Mouse (Mus musculus) embryonic facial prominence, embryonic 15.5 days (tissue): Measurements from ENCODE around the gene Cxcr5. TPM values are rescaled to one million over a fixed set of nuclear protein-coding genes. Genes with fewer than 3 reads are reported as not detected.
A peak's percentile ranks its signal among the peaks of the same experiment; 100 is the strongest.

Experiments
- ATAC-seq: fragments of 200-750 bp; cut with Nextera tagmentation; 2 replicates; pipeline ENCODE4 v1.8.0; 2017; ENCODE audit warnings: low read depth, moderate TSS enrichment; ENCODE audit not compliant: insufficient number of reproducible peaks, low FRiP score, low TSS enrichment
- H3K27ac ChIP-seq: fragments of 300-500 bp; sonication (generic); replicated peaks from 2 replicates; pipeline ENCODE4 v1.5.1; 2015; ENCODE audit warnings: mild to moderate bottlenecking, inconsistent platforms
- H3K27me3 ChIP-seq: fragments of 300-500 bp; sonication (generic); 2 replicates; pipeline ENCODE4 v1.6.1; 2015; ENCODE audit warnings: inconsistent platforms
- H3K36me3 ChIP-seq: fragments of 300-500 bp; sonication (generic); 2 replicates; pipeline ENCODE4 v1.6.1; 2015; ENCODE audit warnings: mild to moderate bottlenecking, inconsistent platforms
- H3K4me1 ChIP-seq: fragments of 300-500 bp; sonication (generic); 2 replicates; pipeline ENCODE4 v1.6.1; 2015; ENCODE audit warnings: inconsistent platforms
- H3K4me2 ChIP-seq: fragments of 300-500 bp; sonication (generic); replicated peaks from 2 replicates; pipeline ENCODE4 v1.6.1; 2015; ENCODE audit warnings: mild to moderate bottlenecking, inconsistent platforms
- H3K4me3 ChIP-seq: fragments of 300-500 bp; sonication (generic); replicated peaks from 2 replicates; pipeline ENCODE4 v1.5.1; 2015; ENCODE audit warnings: mild to moderate bottlenecking, inconsistent platforms
- H3K9ac ChIP-seq: fragments of 300-500 bp; sonication (generic); 2 replicates; pipeline ENCODE4 v1.6.1; 2015; ENCODE audit warnings: inconsistent platforms
- H3K9me3 ChIP-seq: fragments of 300-500 bp; sonication (generic); replicated peaks from 2 replicates; pipeline ENCODE4 v1.6.1; 2016; ENCODE audit warnings: inconsistent platforms
- WGBS: fragments of 180-500 bp; shearing (Covaris S2); methylation state at CpG from one replicate; pipeline ENCODE4 v1.1.7; 2015; 5-methylcytosine and 5-hydroxymethylcytosine counted together
- polyA plus RNA-seq: library from polyadenylated mRNA; unstranded; fragments of >200 nt; fragmentation: Nextera tagmentation; extraction: Ambion mirVana; gene quantifications from 2 replicates; pipeline ENCODE4 v1.2.1, GENCODE M21; 2015

The Cxcr5 gene
- polyA plus RNA-seq, 1 experiment from 2014 or later = 0.29 TPM

DNA sequence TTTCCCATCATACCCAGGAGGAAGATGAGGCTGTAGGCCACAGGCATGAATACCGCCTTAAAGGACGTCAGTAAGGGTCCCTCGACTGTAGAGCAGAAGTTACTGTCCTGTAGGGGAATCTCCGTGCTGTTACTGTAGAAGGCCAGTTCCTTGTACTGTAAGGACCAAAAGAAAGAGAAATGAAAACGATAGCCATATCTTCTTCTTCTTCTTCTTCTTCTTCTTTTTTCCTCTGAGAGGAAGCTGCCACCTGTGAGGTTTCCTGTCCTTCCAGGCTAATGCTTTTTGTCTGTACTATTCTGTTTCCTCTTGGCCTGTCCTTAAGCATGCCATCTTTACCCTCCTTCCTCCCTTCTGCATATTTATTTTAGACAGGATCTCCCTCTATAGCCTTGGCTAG lies 47.5 kb downstream of the Cxcr5 start:
- peaks cover 43% of the 10 kb centered on the region for H3K4me1 ChIP-seq
- no peak overlapping the region for H3K9ac ChIP-seq
- H3K4me2 ChIP-seq = no peak overlapping the region
- no peak overlapping the region for H3K27ac ChIP-seq
- H3K27me3 ChIP-seq = no peaks in the 10 kb centered on the region
- H3K36me3 ChIP-seq = peaks cover 2% of the 10 kb centered on the region; the same call in 1 of the 2 replicates
- no peak overlapping the region for H3K4me3 ChIP-seq
- WGBS = 90% methylated on average over 5 of the region's 5 CpGs
- ATAC-seq = no peak
- no peaks in the 10 kb centered on the region for H3K9me3 ChIP-seq

DNA sequence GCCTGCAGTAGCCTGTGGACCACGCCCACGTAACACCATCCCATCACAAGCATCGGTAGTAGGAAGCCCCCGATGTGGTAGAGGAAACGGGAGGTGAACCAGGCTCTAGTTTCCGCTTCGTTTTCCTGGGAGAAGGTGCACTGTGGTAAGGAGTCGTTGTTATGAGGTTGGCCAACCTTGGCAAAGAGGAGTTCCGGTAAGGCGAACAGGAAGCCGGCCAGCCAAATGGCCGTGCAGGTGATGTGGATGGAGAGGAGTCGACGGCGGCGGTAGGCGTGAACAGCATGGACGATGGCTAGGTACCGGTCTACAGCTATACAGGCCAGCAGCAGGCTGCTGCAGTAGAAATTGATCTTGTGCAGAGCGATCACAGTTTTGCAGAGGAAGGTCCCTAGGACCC lies 48.1 kb downstream of the Cxcr5 start:
- Histone ChIP-seq H3K27me3 (no peaks in the 10 kb centered on the region), H3K9me3 (no peaks in the 10 kb centered on the region), H3K4me2 (no peak overlapping the region), H3K27ac (no peak overlapping the region), H3K36me3 (peaks cover 8% of the 10 kb centered on the region), H3K9ac (no peak overlapping the region), H3K4me1 (peaks cover 49% of the 10 kb centered on the region), H3K4me3 (no peak overlapping the region)
- 78% methylated on average over 20 of the region's 20 CpGs for WGBS
- ATAC-seq = no peak

DNA sequence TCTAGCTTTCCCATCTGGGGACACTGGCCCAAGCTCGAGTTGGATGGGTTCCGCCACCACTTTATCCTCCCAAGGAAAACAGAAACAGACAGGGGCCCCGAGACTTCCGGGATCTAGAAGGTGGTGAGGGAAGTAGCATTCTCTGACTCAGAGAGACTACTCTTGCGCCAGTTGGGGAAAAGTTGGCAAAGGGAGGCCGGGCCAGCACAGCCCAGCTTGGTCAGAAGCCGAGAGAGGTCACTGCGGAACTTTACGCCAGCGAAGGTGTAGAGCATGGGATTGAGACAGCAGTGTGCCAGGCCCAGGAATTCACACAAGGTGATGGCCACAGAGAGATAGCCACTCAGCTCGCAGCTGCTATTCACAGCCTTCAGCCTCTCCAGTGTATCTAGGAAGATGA lies 48.6 kb downstream of the Cxcr5 start:
- 82% methylated on average over 11 of the region's 11 CpGs for WGBS
- Histone ChIP-seq H3K4me3 (no peak overlapping the region), H3K4me2 (no peak overlapping the region), H3K27ac (peak overlapping the region; percentile 68), H3K9ac (no peak overlapping the region), H3K4me1 (peaks cover 53% of the 10 kb centered on the region), H3K9me3 (no peaks in the 10 kb centered on the region), H3K27me3 (no peaks in the 10 kb centered on the region), H3K36me3 (peaks cover 12% of the 10 kb centered on the region)
- ATAC-seq = no peak

DNA sequence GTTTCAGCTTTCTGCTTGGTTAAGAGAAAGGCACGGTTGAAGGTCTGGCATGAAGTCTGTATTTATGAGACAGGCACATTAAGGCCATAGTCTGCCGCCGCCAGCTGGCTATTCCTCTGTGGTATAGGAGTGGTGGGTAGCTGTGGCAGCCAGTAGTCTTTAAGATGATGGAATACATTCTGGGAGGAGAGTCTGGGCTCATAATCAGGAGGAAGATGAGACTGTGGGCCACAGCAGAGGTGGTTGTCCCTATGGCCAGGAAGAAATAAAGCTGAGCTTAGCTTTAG lies 49.0 kb downstream of the Cxcr5 start:
- H3K27ac ChIP-seq = peak overlapping the region; percentile 68
- H3K4me1 ChIP-seq = peaks cover 56% of the 10 kb centered on the region
- H3K27me3 ChIP-seq = no peaks in the 10 kb centered on the region
- no peak overlapping the region for H3K4me3 ChIP-seq
- peaks cover 17% of the 10 kb centered on the region for H3K36me3 ChIP-seq
- no peak overlapping the region for H3K9ac ChIP-seq
- ATAC-seq = no peak
- no peak overlapping the region for H3K4me2 ChIP-seq
- WGBS = 47% methylated on average over 3 of the region's 3 CpGs
- no peaks in the 10 kb centered on the region for H3K9me3 ChIP-seq

DNA sequence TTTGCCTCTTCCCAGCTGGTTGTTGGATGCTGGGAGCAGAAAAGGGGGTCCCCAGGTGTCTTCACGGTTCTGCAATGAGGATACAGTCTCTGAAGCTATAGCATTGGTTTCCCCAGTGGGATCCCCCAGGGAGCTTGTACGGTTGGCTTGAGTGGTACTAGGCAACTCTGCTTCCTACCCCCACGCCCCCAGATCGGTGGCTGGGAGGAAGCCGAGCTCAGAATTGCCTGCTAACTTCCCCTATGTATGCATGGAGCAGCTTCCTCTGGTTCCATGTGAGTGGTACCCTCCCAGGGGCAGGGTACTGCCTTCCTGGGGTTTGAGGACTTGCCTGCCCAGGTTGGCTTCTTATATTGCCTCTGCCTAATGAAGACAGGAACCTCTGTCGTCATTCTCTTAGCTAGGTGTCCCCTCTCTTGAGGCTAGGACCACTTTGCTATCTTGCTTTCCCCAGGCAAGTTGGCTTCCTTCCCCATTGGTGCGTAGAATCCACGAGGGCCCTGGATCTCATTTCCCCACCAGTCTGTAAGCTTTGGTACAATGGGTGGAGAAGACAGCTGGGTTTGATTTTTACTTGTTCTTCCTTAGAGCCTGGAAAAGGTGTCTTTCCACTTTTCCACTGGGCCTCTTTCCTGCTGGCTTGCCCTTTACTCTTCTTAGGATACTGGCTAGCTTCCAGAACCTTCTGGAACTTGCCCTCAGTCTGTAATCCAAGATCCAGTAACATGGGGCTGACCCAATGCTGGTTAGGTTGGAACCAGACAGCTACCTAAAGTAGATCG lies 49.6 kb downstream of the Cxcr5 start:
- H3K9me3 ChIP-seq = no peaks in the 10 kb centered on the region
- 41% methylated on average over 9 of the region's 9 CpGs for WGBS
- H3K27me3 ChIP-seq = no peaks in the 10 kb centered on the region
- H3K4me3 ChIP-seq = no peak overlapping the region
- H3K4me2 ChIP-seq = no peak overlapping the region
- no peak for ATAC-seq
- peak overlapping the region; percentile 68 for H3K27ac ChIP-seq
- no peak overlapping the region for H3K9ac ChIP-seq
- H3K4me1 ChIP-seq = peaks cover 57% of the 10 kb centered on the region
- H3K36me3 ChIP-seq = peaks cover 22% of the 10 kb centered on the region

DNA sequence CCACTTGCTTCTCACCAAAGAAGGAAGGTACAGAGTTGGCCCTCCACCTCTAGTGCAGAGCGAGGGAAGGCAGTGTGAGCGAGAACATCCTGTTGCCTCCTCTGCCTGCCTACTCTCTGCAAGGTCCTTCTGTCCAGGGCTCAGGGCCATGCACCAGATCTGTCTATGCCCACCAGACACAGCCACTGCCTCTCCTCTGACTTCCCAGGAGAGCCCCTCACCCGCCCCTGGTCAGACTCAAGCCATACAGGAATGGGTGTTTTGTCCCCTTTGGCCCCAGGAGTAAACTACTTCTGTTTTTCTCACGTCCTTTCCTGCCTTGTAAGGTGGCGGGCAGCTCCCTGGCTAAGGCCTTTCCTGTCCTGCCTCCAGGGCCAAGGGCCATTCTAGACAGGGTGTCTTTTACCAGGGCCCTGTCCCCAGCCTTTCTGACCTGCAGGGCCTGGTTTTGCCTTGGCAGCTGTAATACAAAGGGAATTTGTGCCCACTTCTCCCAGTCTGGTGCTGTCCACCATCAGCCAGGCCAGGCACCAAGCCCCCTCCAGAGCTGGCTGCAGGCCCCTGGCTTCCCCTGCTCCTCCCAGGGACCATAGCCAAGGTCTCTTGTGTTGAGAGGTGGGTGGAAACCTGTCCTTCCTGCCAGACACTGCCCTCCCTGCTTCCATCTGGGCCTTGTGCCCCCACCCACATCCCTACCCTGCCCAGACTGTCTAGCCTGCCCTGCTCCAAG lies 50.6 kb downstream of the Cxcr5 start:
- peak overlapping the region; percentile 82 for H3K27ac ChIP-seq
- H3K36me3 ChIP-seq = peaks cover 33% of the 10 kb centered on the region
- H3K4me3 ChIP-seq = no peak overlapping the region
- H3K4me2 ChIP-seq = no peak overlapping the region
- ATAC-seq = no peak
- H3K9ac ChIP-seq = no peak overlapping the region
- no peaks in the 10 kb centered on the region for H3K27me3 ChIP-seq
- WGBS = 61% methylated on average over 5 of the region's 5 CpGs
- peaks cover 58% of the 10 kb centered on the region for H3K4me1 ChIP-seq
- H3K9me3 ChIP-seq = no peaks in the 10 kb centered on the region

DNA sequence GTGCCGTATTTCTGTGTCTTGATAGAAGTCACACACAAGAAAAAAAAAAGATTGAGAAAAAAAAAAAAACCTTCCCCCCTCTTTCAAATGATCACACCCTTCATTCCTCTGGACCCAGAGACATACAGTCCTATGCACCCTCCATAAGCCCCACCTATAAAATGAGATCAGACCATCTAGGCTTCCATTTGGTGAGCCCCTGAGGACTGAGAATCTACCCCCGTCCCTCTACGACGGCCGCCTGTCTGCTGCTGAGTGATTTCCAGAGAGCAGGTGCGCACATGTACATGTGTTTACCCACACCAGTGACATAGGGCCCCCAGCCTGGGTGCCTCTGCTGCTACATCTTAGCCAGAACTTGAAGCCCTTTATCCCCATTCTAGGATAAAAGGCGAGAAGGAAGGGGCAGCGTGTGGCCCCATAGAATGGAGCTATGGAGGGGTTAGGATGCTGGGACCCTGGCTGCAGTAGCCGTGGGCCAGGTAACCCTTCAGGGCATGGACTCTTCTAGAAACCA lies 51.3 kb downstream of the Cxcr5 start:
- H3K9me3 ChIP-seq = no peaks in the 10 kb centered on the region
- H3K27ac ChIP-seq = peak overlapping the region; percentile 82
- peak overlapping the region; percentile 49 for H3K4me2 ChIP-seq
- peak overlapping the region; percentile 30; the same call in 1 of the 2 replicates for H3K4me3 ChIP-seq
- H3K9ac ChIP-seq = no peak overlapping the region
- peaks cover 64% of the 10 kb centered on the region for H3K4me1 ChIP-seq
- WGBS = 33% methylated on average over 9 of the region's 9 CpGs
- ATAC-seq = no peak
- no peaks in the 10 kb centered on the region for H3K27me3 ChIP-seq
- peaks cover 40% of the 10 kb centered on the region for H3K36me3 ChIP-seq

DNA sequence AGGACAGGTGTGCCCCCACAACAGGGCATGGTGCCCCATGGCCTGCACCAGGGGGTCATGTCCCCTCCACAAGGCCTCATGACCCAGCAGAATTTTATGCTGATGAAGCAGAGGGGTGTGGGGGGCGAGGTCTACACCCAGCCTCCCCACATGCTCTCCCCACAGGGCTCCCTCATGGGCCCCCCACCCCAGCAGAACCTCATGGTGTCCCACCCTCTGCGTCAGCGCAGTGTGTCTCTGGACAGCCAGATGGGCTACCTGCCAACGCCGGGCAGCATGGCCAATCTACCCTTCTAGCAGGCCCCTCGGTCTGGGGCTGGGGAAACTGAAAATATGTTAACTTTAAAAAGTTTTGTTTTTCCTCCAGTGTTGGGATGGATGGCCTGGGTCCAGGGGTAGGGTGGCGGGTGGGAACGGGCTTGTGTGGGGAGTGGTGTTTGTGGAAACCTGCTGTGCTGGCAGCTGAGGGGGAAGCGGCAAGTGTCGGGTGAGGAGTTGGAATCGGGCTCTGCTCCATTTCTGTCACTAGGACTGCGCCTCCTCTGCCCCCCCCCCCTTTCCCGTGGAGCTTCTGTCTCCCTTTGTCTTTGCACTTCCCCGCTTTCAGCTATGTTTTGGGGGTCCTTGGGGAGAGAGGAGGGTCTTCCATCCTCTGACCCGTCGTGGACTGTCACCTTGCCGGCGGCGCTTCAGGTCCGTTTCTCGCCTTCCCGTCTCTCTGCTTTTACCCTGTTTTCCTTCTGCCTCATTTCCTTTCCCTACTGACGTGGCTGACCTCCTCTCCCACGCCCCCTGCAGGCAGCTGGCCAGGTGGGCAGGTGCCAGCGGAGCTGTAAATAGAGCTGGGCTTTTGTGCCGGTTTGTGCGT lies 52.0 kb downstream of the Cxcr5 start:
- peak overlapping the region; percentile 49 for H3K4me2 ChIP-seq
- peaks cover 46% of the 10 kb centered on the region for H3K36me3 ChIP-seq
- no peaks in the 10 kb centered on the region for H3K9me3 ChIP-seq
- peak overlapping the region; percentile 30 for H3K4me3 ChIP-seq
- H3K27me3 ChIP-seq = no peaks in the 10 kb centered on the region
- peak overlapping the region; percentile 82 for H3K27ac ChIP-seq
- ATAC-seq = peak; percentile 31; the same call in 1 of the 2 replicates
- 7% methylated on average over 25 of the region's 27 CpGs for WGBS
- no peak overlapping the region; the same call in 1 of the 2 replicates for H3K9ac ChIP-seq
- peaks cover 69% of the 10 kb centered on the region for H3K4me1 ChIP-seq

DNA sequence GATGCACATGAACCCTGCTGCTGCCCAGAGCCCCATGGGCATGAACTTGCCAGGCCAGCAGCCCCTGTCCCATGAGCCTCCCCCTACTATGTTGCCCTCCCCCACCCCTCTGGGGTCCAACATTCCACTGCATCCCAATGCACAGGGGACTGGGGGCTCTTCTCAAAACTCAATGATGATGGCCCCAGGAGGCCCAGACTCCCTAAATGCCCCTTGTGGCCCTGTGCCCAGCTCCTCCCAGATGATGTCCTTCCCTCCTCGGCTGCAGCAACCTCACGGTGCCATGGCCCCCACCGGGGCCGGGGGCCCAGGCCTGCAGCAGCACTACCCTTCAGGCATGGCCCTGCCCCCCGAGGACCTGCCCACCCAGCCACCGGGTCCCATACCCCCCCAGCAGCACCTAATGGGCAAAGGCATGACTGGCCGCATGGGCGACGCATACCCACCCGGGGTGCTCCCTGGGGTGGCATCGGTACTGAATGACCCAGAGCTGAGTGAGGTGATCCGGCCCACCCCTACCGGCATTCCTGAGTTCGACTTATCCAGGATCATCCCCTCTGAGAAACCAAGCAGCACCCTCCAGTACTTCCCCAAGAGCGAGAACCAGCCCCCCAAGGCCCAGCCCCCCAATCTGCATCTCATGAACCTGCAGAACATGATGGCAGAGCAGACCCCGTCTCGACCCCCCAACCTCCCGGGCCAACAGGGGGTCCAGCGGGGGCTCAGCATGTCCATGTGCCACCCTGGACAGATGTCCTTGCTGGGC lies 52.8 kb downstream of the Cxcr5 start:
- WGBS = 75% methylated on average over 19 of the region's 19 CpGs
- no peaks in the 10 kb centered on the region for H3K9me3 ChIP-seq
- H3K4me2 ChIP-seq = peak overlapping the region; percentile 49
- H3K4me1 ChIP-seq = peaks cover 70% of the 10 kb centered on the region
- no peak overlapping the region; the same call in 1 of the 2 replicates for H3K9ac ChIP-seq
- peak overlapping the region; percentile 82 for H3K27ac ChIP-seq
- no peaks in the 10 kb centered on the region for H3K27me3 ChIP-seq
- H3K4me3 ChIP-seq = peak overlapping the region; percentile 30; the same call in 1 of the 2 replicates
- peaks cover 52% of the 10 kb centered on the region for H3K36me3 ChIP-seq
- no peak for ATAC-seq

DNA sequence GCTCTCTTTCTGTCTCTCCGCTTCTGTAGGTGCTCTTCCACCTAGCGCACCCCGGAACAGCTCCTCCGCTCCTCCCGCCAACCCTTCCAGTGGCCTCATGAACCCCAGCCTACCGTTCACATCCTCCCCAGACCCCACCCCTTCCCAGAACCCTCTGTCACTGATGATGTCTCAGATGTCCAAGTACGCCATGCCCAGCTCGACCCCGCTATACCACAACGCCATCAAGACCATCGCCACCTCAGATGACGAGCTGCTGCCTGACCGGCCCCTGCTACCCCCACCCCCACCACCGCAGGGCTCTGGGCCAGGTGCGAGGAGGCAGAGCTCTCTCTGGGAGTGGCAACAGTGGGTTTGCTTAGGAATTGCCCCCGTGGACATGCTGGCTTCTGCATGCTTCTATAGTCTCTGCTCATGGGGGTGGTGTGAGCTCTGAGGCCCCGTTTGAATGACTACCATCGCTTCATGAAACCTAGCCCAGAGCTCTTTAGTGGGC lies 53.5 kb downstream of the Cxcr5 start:
- Histone ChIP-seq H3K27me3 (no peaks in the 10 kb centered on the region), H3K4me1 (peaks cover 65% of the 10 kb centered on the region), H3K9ac (no peak overlapping the region), H3K4me2 (no peak overlapping the region), H3K36me3 (peaks cover 60% of the 10 kb centered on the region), H3K9me3 (no peaks in the 10 kb centered on the region), H3K4me3 (no peak overlapping the region), H3K27ac (0 out of 2 replicates have a peak overlapping the region, but pooled peaks have one; percentile 82)
- ATAC-seq = no peak
- WGBS = 71% methylated on average over 18 of the region's 18 CpGs
